Mouse (Mus musculus): ENCODE measurements around the gene Cldn24.

The Cldn24 gene

DNA sequence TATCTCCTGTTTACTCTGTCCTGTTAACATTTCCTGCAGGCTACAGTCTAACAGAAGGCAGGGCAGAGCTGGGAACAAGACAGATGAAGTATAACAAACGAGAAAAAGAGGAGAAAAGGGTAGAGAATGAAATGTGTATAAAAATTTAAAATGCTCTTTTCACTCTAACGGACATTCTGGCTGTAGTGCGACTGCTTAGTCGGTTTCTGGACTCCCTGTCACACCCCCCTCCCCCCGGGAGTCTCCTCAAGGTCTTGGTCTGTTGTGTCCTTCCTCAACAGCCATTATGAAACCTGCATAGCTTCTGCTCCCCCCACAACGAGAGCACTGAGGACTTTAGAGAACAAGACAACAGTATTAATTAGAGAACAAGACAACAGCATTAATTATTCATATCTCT lies 10.7 kb downstream of the Cldn24 start:
- no peak for DNase-seq

GRCm38 (mm10) chr8:47833944-47834343 lies 12.0 kb downstream of the Cldn24 start:
- DNase-seq, result no peak

DNA sequence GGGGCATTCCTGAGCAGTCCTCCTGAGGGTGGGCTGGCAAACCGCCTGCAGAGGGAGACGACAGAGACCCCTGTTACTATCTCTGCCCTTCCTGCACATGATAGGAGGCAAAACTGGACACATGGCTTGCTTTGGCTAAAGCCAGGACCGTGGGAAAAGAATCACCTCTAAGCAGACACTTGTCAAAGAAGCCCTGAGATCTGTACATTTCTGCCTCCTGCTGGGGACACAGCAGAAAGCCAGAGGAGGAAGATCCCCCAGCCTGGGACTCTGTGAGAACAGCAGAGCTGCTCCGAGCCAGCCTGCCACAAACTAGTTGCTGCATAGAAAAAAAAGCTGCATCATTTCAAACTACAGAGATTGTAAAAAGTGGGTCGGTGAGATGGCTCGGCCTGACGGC lies 21.1 kb downstream of the Cldn24 start:
- no peak for DNase-seq

GRCm38 (mm10) chr8:47843651-47844050 lies 21.7 kb downstream of the Cldn24 start:
- no peak for DNase-seq

DNA sequence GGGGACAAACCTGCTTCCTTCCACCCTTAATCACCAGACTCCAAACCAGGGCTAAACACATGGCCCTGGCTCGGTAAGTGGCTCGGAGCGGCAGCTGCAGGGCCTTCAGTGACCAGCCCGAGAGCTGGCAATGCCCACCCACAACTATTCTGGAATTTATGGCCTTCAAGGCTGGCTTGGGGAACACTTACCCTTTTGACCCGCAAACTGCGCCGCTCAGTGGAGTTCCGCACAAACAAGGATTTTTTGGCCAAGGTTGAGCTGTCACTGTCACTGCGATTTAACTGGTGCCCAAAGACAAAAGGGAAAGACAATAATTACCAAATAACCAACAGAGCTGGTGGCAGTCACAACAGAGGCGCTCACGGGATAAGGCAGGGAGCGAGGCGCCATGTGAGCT lies 24.0 kb downstream of the Cldn24 start:
- peak; percentile 29 for DNase-seq

- no peak for DNase-seq
These were observed 25.2 kb downstream of the Cldn24 start for GRCm38 (mm10) chr8:47847161-47847560.

- no peak for DNase-seq
These were observed 26.0 kb downstream of the Cldn24 start for GRCm38 (mm10) chr8:47847931-47848330.

DNA sequence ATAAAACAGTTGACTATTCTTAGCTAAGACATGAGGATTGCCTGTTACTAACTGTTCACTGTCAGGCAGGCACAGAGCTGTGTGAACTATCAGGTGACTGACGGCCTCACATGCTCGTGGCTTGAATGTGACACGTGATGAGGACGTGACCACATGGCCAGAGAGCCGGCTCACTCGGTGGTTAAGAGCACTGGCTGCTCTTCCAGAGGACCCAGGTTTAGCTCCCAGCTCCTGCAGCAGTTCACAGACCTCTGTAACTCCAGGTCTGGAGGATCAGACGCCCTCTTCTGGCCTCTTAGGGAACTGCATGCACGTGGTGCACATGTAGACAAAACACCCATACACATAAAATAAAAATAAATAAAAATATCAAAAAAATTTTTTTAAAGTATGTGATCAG lies 27.9 kb downstream of the Cldn24 start:
- DNase-seq, result no peak

DNA sequence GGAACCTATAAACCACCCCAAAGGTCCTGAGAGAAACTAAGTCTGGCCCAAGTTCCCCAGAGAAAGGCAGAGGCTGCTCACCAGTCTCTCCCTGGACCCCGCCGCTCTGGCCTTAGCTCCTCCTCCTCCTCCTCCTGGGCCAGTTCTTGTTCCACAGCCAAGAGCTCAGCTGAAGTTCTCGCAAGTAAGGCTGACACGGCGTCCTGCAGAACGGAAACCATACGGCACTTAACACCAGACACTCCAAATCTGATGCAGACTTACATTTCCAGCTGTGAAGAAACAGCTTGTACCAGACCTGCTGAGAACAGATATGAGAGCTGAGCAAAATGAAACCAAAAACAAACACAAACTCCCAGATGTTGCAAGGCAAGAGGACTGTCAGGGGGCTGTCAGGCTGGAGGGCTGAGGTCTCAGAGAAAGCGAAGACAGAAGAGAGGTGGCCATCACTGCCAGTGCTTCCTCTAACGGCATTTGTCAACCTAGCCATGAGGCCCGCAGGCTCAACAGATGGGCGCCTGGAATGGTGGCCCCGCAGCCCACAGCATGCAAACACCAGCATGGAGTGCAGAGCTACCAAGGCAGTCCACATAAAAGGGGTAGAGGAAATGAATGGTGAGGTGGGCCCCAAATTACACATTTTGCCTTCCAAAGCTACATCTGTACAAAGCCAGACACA lies 30.0 kb downstream of the Cldn24 start:
- DNase-seq, result no peak

DNA sequence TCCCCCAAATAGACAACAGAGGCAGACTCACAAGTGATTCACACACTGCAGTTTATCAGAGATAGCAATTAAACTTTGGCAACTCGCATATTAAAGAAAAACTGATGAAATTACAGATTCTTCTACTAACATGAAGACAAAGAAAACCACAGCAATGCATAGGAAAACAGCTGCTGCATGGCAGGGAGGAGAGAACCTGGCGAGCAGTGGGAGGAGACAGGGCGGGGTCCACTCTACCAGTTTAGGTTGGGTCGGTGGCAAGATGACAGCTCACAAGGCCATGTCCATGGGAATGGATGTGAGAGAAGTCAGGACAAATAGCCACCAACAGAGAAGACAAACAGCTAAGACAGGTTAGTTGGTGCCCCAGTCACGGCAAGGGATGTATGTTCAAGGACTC lies 30.8 kb downstream of the Cldn24 start:
- DNase-seq, result no peak

DNA sequence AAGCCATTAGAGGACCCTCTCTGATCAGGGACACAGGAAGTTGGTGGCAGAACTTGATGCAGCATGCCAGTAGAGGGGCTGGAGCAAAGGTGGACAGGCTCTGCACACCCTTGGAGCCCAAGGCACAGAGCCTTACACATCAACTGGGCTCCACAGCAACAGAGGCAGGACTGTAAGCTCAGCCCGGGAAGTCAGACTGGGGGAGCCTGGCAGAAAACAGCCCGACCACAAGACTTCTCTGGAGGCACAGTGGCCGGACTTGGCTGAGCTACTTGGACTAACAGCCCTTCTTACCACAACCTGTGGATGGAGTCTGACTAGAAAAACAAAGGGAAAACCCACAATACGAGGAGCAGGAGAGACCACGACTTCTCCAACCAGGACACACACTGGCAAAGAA lies 31.4 kb downstream of the Cldn24 start:
- DNase-seq, result no peak

GRCm38 (mm10) chr8:47859259-47859658 lies 37.3 kb downstream of the Cldn24 start:
- DNase-seq, result no peak

DNA sequence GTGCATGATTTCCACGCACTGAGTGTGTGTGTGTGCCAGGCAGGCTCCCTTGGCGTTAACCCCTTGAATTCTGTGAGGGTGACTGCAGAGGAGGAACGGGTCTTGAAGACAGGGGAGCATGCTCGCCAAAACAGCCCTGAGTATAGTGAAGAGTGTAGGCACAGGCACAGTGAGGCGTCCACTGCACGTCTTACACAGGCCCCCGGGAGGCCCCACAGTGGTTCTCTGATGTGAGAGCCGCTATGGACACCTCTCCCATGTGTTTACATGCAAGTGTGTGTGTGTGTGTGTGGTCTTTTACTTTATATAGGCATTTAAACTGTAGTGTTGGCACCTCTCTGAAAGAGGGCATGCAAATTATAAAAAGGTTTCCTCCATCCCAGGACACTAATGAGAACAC lies 44.6 kb downstream of the Cldn24 start:
- no peak for DNase-seq

- DNase-seq, result peak; percentile 84
These were observed 45.1 kb downstream of the Cldn24 start for GRCm38 (mm10) chr8:47867067-47867466.
